8 mouse cellular contexts compared by ENCODE assay signal in the genomic region with DNA sequence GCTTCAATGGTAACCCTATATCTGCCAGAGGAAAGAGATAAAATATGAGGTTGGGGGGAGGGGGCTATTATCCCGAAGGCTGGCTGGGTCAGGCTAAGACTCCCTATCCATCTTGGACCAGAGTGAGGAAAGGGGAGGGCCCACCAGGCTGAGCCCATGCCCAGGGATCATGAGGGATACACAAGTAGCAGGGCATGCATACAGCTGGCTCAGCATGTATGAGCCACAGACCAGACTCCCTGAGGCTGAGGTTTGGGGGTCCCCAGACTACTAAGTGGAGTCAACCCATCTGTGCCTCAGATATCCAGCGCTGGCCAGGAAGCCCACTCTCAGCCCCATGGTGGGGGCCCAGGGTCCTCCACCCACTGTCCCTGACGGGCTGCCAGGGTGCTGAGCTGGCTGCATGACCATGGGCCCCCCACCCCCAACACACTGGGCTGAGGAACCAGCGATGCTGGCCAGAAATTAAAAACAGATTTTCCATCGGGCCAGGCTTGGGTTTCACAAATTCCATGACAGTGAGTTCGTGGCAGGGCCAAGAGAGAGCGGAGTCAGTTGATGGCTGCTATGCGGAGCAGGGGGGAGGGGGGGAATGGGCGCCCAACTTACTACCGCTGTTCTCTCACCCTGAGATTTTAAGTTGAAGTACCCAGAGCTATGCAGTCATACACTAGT. TPM values are rescaled to one million over a fixed set of nuclear protein-coding genes. Genes with fewer than 3 reads are reported as not detected.
DNase-seq lines count a peak whose midpoint lies in the region; ATAC-seq lines count a peak whose summit lies in the region.

No protein-coding gene starts in this region.

- no peak overlapping the region for H3K9ac ChIP-seq in neural tube, embryonic 11.5 days (ENCODE audit: low read length)
- 0 out of 2 replicates have a peak overlapping the region, but pooled peaks have one; percentile 8 for H3K9ac ChIP-seq in intestine, embryonic 14.5 days (ENCODE audit: low read length)
- no peak overlapping the region for H3K9ac ChIP-seq in stomach, embryonic 15.5 days

- no peaks in the 10 kb centered on the region for H3K9me3 ChIP-seq in neural tube, embryonic 11.5 days (ENCODE audit: control insufficient read depth, low read length)
- H3K9me3 ChIP-seq in intestine, embryonic 14.5 days (ENCODE audit: control insufficient read depth, low read length) = no peaks in the 10 kb centered on the region
- H3K9me3 ChIP-seq in stomach, embryonic 15.5 days = no peaks in the 10 kb centered on the region

- H3K36me3 ChIP-seq in neural tube, embryonic 11.5 days (ENCODE audit: control insufficient read depth, insufficient read depth, low read length) = peaks cover 24% of the 10 kb centered on the region
- H3K36me3 ChIP-seq in intestine, embryonic 14.5 days (ENCODE audit: control insufficient read depth, insufficient read depth, low read length) = peaks cover 44% of the 10 kb centered on the region
- H3K36me3 ChIP-seq in stomach, embryonic 15.5 days = peaks cover 19% of the 10 kb centered on the region

- H3K4me3 ChIP-seq in neural tube, embryonic 11.5 days (ENCODE audit: low read depth, low read length) = no peak overlapping the region
- H3K4me3 ChIP-seq in intestine, embryonic 14.5 days (ENCODE audit: low read depth, low read length) = no peak overlapping the region
- no peak overlapping the region for H3K4me3 ChIP-seq in stomach, embryonic 15.5 days (replicated peaks)

- H3K4me1 ChIP-seq in neural tube, embryonic 11.5 days (ENCODE audit: control insufficient read depth, insufficient read depth, low read length) = peaks cover 30% of the 10 kb centered on the region
- peaks cover 33% of the 10 kb centered on the region for H3K4me1 ChIP-seq in intestine, embryonic 14.5 days (replicated peaks; ENCODE audit: control insufficient read depth, insufficient read depth, low read length)
- H3K4me1 ChIP-seq in stomach, embryonic 15.5 days = peaks cover 42% of the 10 kb centered on the region

- H3K27me3 ChIP-seq in neural tube, embryonic 11.5 days (ENCODE audit: control insufficient read depth, insufficient read depth, low read length) = no peaks in the 10 kb centered on the region
- H3K27me3 ChIP-seq in intestine, embryonic 14.5 days (replicated peaks; ENCODE audit: control insufficient read depth, insufficient read depth, low read length) = no peaks in the 10 kb centered on the region
- H3K27me3 ChIP-seq in stomach, embryonic 15.5 days (replicated peaks) = no peaks in the 10 kb centered on the region

- WGBS in neural tube, embryonic 11.5 days = 69% methylated on average over 10 of the region's 10 CpGs
- WGBS in intestine, embryonic 14.5 days = 52% methylated on average over 10 of the region's 10 CpGs
- 43% methylated on average over 10 of the region's 10 CpGs for WGBS in stomach, embryonic 15.5 days

- ATAC-seq in neural tube, embryonic 11.5 days (ENCODE audit: insufficient read depth, low FRiP score, low TSS enrichment) = no peak
- ATAC-seq in intestine, embryonic 14.5 days (replicated peaks; ENCODE audit: low FRiP score, low TSS enrichment, low read depth) = no peak; the same call in 1 of the 2 replicates
- ATAC-seq in stomach, embryonic 15.5 days (ENCODE audit: insufficient read depth, low FRiP score, low read depth) = peak; percentile 38

- no peak overlapping the region for H3K4me2 ChIP-seq in neural tube, embryonic 11.5 days (ENCODE audit: low read depth)
- H3K4me2 ChIP-seq in intestine, embryonic 14.5 days (ENCODE audit: low read length) = no peak overlapping the region
- H3K4me2 ChIP-seq in stomach, embryonic 15.5 days = peak overlapping the region; percentile 8; the same call in 1 of the 2 replicates

- DNase-seq in embryo, embryonic 10 days (ENCODE audit: low spot score) = peak; percentile 38
- DNase-seq in embryo, embryonic 9.5 days (ENCODE audit: extremely low spot score) = no peak
- DNase-seq in neural tube, embryonic 11.5 days (ENCODE audit: low spot score) = peak; percentile 40
- no peak for DNase-seq in neural tube, embryonic 10.5 days (ENCODE audit: extremely low spot score, low spot score)
- DNase-seq in intestine, embryonic 14.5 days (ENCODE audit: low spot score) = no peak
- DNase-seq in layer of hippocampus, postnatal 25 days (ENCODE audit: extremely low spot score in 1 of 2, low spot score in 1 of 2) = no peak
- no peak for DNase-seq in thymus, postnatal 10 days (ENCODE audit: low spot score in 2 of 2)

- no peak overlapping the region for H3K27ac ChIP-seq in neural tube, embryonic 11.5 days (ENCODE audit: low read depth, low read length)
- H3K27ac ChIP-seq in intestine, embryonic 14.5 days (ENCODE audit: low read depth) = 0 out of 2 replicates have a peak overlapping the region, but pooled peaks have one; percentile 30
- H3K27ac ChIP-seq in stomach, embryonic 15.5 days = peak overlapping the region; percentile 73

RNA-seq across cellular contexts. Expression of a gene that starts 7.4 kb away (rescaled TPM):
- polyA plus RNA-seq in neural tube, embryonic 11.5 days (2014; fragmentation: Nextera tagmentation; extraction: Ambion mirVana) = 61.0 and 65.0 TPM in 2 replicates
- 39.5 and 44.8 TPM in 2 replicates for polyA plus RNA-seq in intestine, embryonic 14.5 days (2014; fragmentation: Nextera tagmentation; extraction: Ambion mirVana)
- 31.9 and 38.0 TPM in 2 replicates for polyA plus RNA-seq in stomach, embryonic 15.5 days (2015; fragmentation: Nextera tagmentation; extraction: Ambion mirVana)
- total RNA-seq in layer of hippocampus, postnatal 25 days (2021) = 100 to 1,000 TPM; 247 to 262 TPM

RNA-seq across cellular contexts. Expression of a gene that starts 34.3 kb away (rescaled TPM):
- 35.4 and 37.5 TPM in 2 replicates for polyA plus RNA-seq in neural tube, embryonic 11.5 days (2014; fragmentation: Nextera tagmentation; extraction: Ambion mirVana)
- polyA plus RNA-seq in intestine, embryonic 14.5 days (2014; fragmentation: Nextera tagmentation; extraction: Ambion mirVana) = 12.6 and 15.4 TPM in 2 replicates
- 24.5 and 25.6 TPM in 2 replicates for polyA plus RNA-seq in stomach, embryonic 15.5 days (2015; fragmentation: Nextera tagmentation; extraction: Ambion mirVana)
- total RNA-seq in layer of hippocampus, postnatal 25 days (2021) = 10 to 100 TPM; 20.0 to 29.8 TPM

Comparison
In these comparisons a context has a peak if more than half of its experiments do, and no peak if none do; other contexts are left out.
1. DNase-seq: peak in embryo, embryonic 10 days (single experiment) and neural tube, embryonic 11.5 days (single experiment); none in embryo, embryonic 9.5 days (single experiment), neural tube, embryonic 10.5 days (single experiment), intestine, embryonic 14.5 days (single experiment), layer of hippocampus, postnatal 25 days (0 of 2) and thymus, postnatal 10 days (0 of 2).